Mouse (Mus musculus) midbrain, embryonic 13.5 days (tissue): ENCODE measurements at regions not wholly inside any gene's neighbourhood (a gene's known extent, or its start where the extent isn't known, plus 50 kb on each side); places are given as distances from the start of the nearest gene placed in this dataset.
"Not testable (repeated sequence)": the region's sequence is repeated elsewhere in the genome, so short reads cannot be mapped to it uniquely, and the experiment has no call there.

Experiments used
- ATAC-seq: fragments of 200-750 bp; cut with Nextera tagmentation; 2 replicates; pipeline ENCODE4 v1.8.0; 2017; ENCODE audit warnings: mild to moderate bottlenecking, moderate TSS enrichment, moderate library complexity
- H3K27ac ChIP-seq: fragments of 300-500 bp; sonication (generic); 2 replicates; pipeline ENCODE4 v1.5.1; 2015; ENCODE audit warnings: inconsistent platforms, mild to moderate bottlenecking, moderate library complexity
- H3K27me3 ChIP-seq: fragments of 300-500 bp; sonication (generic); 2 replicates; pipeline ENCODE4 v1.6.1; 2015; ENCODE audit warnings: mild to moderate bottlenecking, inconsistent platforms
- H3K36me3 ChIP-seq: fragments of 300-500 bp; sonication (generic); 2 replicates; pipeline ENCODE4 v1.6.1; 2015; ENCODE audit warnings: mild to moderate bottlenecking, inconsistent platforms
- H3K4me1 ChIP-seq: fragments of 300-500 bp; sonication (generic); replicated peaks from 2 replicates; pipeline ENCODE4 v1.6.1; 2015; ENCODE audit warnings: inconsistent platforms
- H3K4me2 ChIP-seq: fragments of 300-500 bp; sonication (generic); replicated peaks from 2 replicates; pipeline ENCODE4 v1.6.1; 2015; ENCODE audit warnings: moderate library complexity, mild to moderate bottlenecking, inconsistent platforms
- H3K4me3 ChIP-seq: fragments of 300-500 bp; sonication (generic); replicated peaks from 2 replicates; pipeline ENCODE4 v1.5.1; 2015; ENCODE audit warnings: mild to moderate bottlenecking, inconsistent platforms
- H3K9ac ChIP-seq: fragments of 300-500 bp; sonication (generic); replicated peaks from 2 replicates; pipeline ENCODE4 v1.6.1; 2015; ENCODE audit warnings: mild to moderate bottlenecking, inconsistent platforms
- H3K9me3 ChIP-seq: fragments of 300-500 bp; sonication (generic); 2 replicates; pipeline ENCODE4 v1.6.1; 2016; ENCODE audit warnings: mild to moderate bottlenecking, inconsistent platforms
- WGBS: fragments of 180-500 bp; shearing (Covaris S2); methylation state at CpG from one replicate; pipeline ENCODE4 v1.1.7; 2015; 5-methylcytosine and 5-hydroxymethylcytosine counted together

DNA sequence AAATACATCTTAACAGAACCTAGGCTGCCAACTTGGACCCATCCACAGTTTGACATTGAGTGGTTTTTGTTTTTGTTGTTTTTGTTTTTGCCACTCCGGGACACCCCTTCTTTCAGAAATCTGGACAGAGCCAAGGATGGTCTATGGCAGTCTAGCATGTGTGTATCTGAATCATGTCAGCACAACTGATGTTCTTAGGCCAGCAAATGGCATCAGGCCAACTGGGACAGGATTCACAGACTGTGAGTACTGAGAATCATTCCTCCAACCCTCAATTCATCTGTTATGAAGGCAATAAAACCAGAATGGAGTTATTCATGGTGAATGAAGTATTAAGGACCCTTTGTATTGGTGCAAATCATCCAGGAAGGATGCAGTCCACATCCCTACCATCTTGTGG, 1372.5 kb upstream of the Rag2 start:
- H3K4me2 ChIP-seq = no peak overlapping the region
- no peaks in the 10 kb centered on the region for H3K27me3 ChIP-seq
- no peak overlapping the region for H3K4me3 ChIP-seq
- 92% methylated on average over 1 of the region's 1 CpGs for WGBS
- no peak overlapping the region for H3K9ac ChIP-seq
- no peaks in the 10 kb centered on the region for H3K36me3 ChIP-seq
- ATAC-seq = no peak
- H3K9me3 ChIP-seq = no peaks in the 10 kb centered on the region
- no peak overlapping the region for H3K27ac ChIP-seq
- no peaks in the 10 kb centered on the region for H3K4me1 ChIP-seq

DNA sequence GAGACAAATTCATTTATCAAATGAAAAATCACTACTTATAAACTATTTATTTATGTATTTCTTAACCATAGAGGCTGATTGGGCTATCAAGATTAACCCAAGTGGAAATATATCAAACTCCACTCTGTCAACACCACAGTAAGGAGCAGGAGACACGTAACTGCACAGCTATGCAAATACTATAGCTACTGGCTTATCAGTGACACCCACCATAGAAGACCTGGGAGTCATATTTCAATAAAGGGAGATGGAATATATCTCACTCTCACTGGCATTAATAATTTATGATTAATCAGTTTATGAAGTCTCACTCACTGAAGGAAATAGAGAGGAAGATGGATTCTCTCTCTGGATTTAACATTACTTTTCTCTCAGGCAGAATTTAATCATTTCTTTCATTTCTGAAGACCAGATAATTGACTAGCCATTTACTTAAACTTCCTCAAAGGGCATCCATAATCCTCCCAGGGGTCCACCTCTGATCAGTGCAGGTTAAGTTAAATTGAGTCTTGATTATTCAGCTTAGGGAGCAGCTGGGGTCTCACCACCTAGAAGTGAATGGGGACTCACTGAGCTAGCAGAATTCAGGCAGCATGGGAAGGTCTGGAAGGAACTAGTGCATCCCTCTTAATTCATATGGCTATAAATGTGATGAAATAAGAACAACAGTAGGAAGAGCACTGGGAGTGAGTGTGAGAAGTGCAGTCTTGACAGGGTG, 1365.2 kb upstream of the Rag2 start:
- no peaks in the 10 kb centered on the region for H3K9me3 ChIP-seq
- H3K36me3 ChIP-seq = no peaks in the 10 kb centered on the region
- WGBS = 65% methylated on average over 1 of the region's 1 CpGs
- H3K4me3 ChIP-seq = no peak overlapping the region
- H3K27ac ChIP-seq = no peak overlapping the region
- peak; percentile 83 for ATAC-seq
- H3K4me1 ChIP-seq = no peaks in the 10 kb centered on the region
- no peak overlapping the region for H3K4me2 ChIP-seq
- H3K9ac ChIP-seq = no peak overlapping the region
- no peaks in the 10 kb centered on the region for H3K27me3 ChIP-seq

DNA sequence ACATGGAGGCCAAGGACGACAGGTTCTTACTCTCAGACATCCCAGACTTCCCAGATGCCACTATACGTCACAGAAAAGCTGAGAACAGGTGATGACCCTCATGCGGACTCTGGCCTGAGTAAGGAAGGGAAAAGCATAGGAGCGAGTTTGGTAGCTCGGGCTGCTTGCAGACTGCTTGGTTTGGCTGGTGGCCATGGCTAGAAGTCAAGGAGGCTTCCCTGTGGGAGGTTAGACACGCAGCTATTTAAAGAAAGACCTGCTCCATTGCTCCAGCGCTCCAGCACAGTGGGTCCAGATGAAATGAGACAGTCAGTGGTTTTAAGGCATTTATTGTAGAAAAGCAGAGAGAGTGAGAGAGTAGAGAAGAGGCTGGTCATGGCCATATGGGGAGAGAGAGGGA, 1318.0 kb upstream of the Rag2 start:
- H3K27me3 ChIP-seq = no peaks in the 10 kb centered on the region
- H3K27ac ChIP-seq = no peak overlapping the region
- ATAC-seq = no peak
- H3K36me3 ChIP-seq = no peaks in the 10 kb centered on the region
- no peak overlapping the region for H3K4me2 ChIP-seq
- no peaks in the 10 kb centered on the region for H3K9me3 ChIP-seq
- no peak overlapping the region for H3K4me3 ChIP-seq
- no peak overlapping the region for H3K9ac ChIP-seq
- H3K4me1 ChIP-seq = no peaks in the 10 kb centered on the region
- WGBS = 77% methylated on average over 7 of the region's 7 CpGs

DNA sequence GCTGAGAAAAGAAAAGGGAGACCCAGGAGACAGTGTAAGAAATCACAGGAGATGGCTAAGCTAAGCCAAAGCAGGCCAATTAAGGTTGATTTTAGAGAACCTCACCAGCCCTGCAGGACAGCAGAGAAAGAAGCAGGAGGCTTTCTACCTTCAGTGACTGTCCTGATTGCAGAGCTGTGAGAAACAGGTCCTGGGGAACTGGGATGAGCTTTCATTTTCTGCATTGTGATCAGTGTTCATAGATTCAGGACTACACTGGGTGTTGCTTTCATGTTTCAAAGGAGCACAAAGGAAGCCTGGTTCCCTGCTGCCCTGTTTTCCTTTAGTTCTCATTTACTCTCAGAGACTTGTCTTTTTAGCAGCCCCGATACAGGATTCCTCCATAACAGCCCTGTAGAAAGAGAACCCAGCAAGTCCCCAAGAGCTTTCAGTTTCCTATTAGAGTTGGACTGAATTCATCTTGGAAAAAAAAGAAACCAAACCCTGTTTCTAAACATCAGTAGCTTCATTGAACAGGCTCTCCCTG, 1311.7 kb upstream of the Rag2 start:
- Histone ChIP-seq H3K9ac (no peak overlapping the region), H3K4me1 (no peaks in the 10 kb centered on the region), H3K9me3 (no peaks in the 10 kb centered on the region), H3K27ac (no peak overlapping the region), H3K27me3 (no peaks in the 10 kb centered on the region), H3K36me3 (no peaks in the 10 kb centered on the region), H3K4me3 (no peak overlapping the region), H3K4me2 (no peak overlapping the region)
- 10% methylated on average over 1 of the region's 1 CpGs for WGBS
- 0 out of 2 replicates have a peak, but pooled peaks have one; percentile 27 for ATAC-seq

DNA sequence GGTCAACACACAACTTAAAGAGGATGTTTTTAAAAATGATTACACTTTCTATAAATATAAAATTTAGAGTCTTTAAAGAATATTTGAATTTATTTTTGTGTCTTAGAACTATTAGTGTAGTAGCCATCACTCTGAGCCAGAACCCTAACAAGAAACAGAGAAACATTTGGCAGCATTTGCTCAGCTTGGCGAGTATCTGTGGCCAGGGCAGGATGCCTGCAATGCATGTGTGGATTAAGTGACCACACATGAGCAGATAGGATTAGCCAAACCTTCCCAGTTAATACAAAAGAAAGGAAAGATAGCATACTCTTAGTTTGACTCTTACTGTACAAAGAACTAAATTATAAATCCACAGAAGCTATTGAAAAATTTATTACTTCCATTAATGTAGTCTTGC, 1304.1 kb upstream of the Rag2 start:
- no peaks in the 10 kb centered on the region for H3K9me3 ChIP-seq
- H3K27me3 ChIP-seq = no peaks in the 10 kb centered on the region
- ATAC-seq = no peak
- no peak overlapping the region for H3K4me2 ChIP-seq
- no peaks in the 10 kb centered on the region for H3K4me1 ChIP-seq
- H3K36me3 ChIP-seq = no peaks in the 10 kb centered on the region
- 43% methylated on average over 1 of the region's 1 CpGs for WGBS
- H3K9ac ChIP-seq = no peak overlapping the region
- no peak overlapping the region for H3K4me3 ChIP-seq
- H3K27ac ChIP-seq = no peak overlapping the region

DNA sequence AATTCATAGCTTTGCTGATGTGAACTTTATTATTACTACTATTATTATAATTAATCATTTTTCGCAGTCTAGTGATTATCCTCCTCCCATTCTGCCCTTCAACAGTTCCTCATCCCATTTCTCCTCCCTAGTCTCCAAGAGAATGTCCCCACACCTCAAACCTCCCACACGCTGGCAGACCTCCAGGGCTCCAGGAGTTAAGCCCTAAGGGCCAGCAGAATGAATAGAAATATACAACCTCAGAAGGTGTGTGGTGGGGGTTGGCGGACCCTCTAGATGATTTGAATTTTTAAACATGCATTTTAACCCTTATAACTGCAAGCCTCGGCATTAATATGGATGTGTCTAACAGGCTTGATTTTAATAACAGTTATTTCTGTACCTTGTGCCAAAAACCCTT, 1283.8 kb upstream of the Rag2 start:
- Histone ChIP-seq H3K9ac (no peak overlapping the region), H3K27ac (no peak overlapping the region), H3K9me3 (no peaks in the 10 kb centered on the region), H3K4me1 (no peaks in the 10 kb centered on the region), H3K27me3 (no peaks in the 10 kb centered on the region), H3K36me3 (no peaks in the 10 kb centered on the region), H3K4me3 (no peak overlapping the region), H3K4me2 (no peak overlapping the region)
- WGBS = 63% methylated on average over 4 of the region's 4 CpGs
- no peak for ATAC-seq

DNA sequence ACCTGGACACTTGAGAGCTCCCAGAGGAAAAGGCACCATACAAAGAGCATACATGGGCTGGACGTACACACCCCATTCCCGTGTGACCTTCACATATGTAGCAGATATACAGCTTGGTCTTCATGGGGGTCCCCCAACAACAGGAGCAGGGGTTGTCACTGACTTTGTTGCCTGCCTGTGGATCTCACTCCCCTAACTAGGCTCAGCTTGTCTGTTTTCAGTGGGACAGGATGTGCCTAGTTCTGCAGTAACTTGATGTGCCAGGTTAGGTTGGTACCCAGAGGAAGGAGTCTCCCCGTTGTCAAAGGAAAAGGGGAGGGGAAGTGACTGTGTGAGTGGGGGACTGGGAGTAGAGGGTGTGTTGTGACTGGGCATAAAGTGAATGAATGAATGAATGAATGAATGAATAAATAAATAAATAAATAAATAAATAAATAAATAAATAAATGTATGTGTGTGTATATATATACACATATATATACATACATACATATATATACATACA, 1279.5 kb upstream of the Rag2 start:
- 90% methylated on average over 3 of the region's 3 CpGs for WGBS
- H3K36me3 ChIP-seq = no peaks in the 10 kb centered on the region
- H3K4me1 ChIP-seq = no peaks in the 10 kb centered on the region
- no peak for ATAC-seq
- H3K27ac ChIP-seq = no peak overlapping the region
- no peaks in the 10 kb centered on the region for H3K9me3 ChIP-seq
- H3K4me3 ChIP-seq = no peak overlapping the region
- no peak overlapping the region for H3K4me2 ChIP-seq
- no peaks in the 10 kb centered on the region for H3K27me3 ChIP-seq
- H3K9ac ChIP-seq = no peak overlapping the region

DNA sequence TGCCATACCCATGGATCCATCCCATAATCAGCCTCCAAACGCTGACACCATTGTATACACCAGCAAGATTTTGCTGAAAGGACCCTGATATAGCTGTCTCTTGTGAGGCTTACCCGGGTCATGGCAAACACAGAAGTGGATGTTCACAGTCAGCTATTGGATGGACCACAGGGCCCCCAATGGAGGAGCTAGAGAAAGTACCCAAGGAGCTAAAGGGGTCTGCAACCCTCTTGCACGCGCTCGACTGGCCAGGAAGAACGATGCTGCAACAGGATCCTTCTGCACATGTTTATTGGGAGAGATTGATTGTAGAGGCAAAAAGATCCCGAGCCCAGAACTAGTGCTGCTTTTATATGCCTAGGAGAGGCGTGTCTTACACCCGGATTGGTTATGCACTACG, 1258.9 kb upstream of the Rag2 start:
- not testable (repeated sequence) for H3K4me1 ChIP-seq, H3K27me3 ChIP-seq, H3K9me3 ChIP-seq, H3K4me2 ChIP-seq, H3K9ac ChIP-seq, ATAC-seq, H3K4me3 ChIP-seq, H3K27ac ChIP-seq, H3K36me3 ChIP-seq
- WGBS = 95% methylated on average over 10 of the region's 10 CpGs

DNA sequence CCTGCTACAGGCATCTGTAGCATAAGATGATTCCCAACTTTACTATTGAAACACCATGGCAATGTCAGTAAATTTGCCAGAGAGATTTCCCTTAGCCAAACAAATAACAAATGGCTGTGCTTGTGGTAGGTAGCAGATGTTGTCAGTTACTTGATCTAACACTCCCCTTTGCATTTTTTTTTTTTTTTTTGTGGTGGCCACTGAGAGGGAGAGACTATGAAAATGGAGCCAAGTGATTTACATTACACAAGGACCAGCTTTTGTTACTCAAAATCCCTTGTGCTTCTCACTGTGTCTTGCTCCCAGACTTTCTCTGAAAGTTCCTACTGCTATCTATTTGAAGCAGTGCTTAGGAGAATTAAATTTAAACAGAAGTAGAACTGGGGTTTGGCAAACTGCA, 1224.7 kb upstream of the Rag2 start:
- no peak overlapping the region for H3K27ac ChIP-seq
- H3K9ac ChIP-seq = no peak overlapping the region
- H3K4me2 ChIP-seq = no peak overlapping the region
- no peaks in the 10 kb centered on the region for H3K27me3 ChIP-seq
- peaks cover 6% of the 10 kb centered on the region; the same call in 1 of the 2 replicates for H3K4me1 ChIP-seq
- ATAC-seq = no peak; the same call in 1 of the 2 replicates
- no peaks in the 10 kb centered on the region for H3K36me3 ChIP-seq
- H3K9me3 ChIP-seq = no peaks in the 10 kb centered on the region
- no peak overlapping the region for H3K4me3 ChIP-seq

DNA sequence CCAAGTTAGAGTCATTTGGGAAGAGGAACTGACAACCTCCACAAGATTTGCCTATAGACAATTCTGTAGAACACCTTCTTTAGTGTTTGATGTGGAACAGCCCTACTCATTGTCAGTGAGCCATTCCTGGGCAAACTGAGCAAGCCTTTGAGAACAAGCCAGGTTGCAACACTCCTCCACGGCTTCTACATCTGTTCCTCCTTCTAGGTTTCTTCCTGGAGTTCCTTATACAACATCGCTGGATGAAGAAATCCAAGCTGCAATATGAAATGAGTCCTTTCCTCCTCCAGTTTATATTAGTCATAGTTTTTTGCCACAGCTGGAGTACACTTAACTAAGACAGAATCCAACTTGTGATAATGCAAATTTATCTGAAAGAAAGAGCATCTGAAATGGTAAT, 1197.9 kb upstream of the Rag2 start:
- no peaks in the 10 kb centered on the region for H3K9me3 ChIP-seq
- H3K4me2 ChIP-seq = no peak overlapping the region
- H3K4me3 ChIP-seq = no peak overlapping the region
- no peak for ATAC-seq
- no peaks in the 10 kb centered on the region for H3K4me1 ChIP-seq
- 93% methylated on average over 2 of the region's 2 CpGs for WGBS
- no peak overlapping the region for H3K27ac ChIP-seq
- no peak overlapping the region for H3K9ac ChIP-seq
- no peaks in the 10 kb centered on the region for H3K36me3 ChIP-seq
- H3K27me3 ChIP-seq = no peaks in the 10 kb centered on the region

DNA sequence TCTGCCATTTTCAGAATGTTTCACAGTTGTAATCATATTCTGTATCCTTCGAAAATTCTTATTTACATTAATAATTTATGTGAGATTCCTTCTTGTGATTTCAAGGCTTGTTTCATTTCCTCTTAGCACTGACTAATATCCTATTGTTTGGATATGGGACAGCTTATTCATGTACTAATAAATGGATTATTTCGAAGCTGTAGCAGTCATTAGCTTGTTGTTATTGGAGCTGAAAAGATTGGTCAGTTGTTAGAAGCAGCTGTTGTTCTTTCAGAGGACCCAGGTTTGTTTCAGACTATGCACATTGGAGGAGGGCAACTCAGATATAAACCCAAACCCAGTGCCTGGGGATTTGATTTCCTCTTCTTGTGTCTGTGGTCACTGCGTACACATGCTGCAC, 1189.5 kb upstream of the Rag2 start:
- no peak overlapping the region for H3K4me3 ChIP-seq
- no peaks in the 10 kb centered on the region for H3K4me1 ChIP-seq
- no peak overlapping the region for H3K9ac ChIP-seq
- ATAC-seq = no peak
- H3K9me3 ChIP-seq = no peaks in the 10 kb centered on the region
- H3K4me2 ChIP-seq = no peak overlapping the region
- no peaks in the 10 kb centered on the region for H3K36me3 ChIP-seq
- H3K27me3 ChIP-seq = no peaks in the 10 kb centered on the region
- WGBS = 69% methylated on average over 3 of the region's 3 CpGs
- H3K27ac ChIP-seq = no peak overlapping the region

DNA sequence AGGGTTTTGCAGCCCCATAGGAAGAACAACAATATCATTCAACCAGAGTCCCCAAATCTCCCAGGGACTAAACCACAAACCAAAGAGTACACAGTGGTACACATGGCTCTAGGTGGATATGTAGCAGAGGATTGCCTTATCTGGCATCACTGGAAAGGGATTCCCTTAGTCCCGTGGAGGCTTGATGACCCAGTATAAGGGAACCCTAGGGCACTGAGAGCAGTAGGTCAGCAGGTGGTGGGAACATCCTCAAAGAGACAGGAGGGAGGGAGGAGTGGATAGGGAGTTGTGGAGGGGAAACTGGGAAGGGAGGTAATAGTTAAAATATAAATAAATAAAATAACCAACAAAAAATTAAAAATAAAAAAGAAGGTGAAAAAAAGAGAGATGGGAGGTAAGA, 1178.7 kb upstream of the Rag2 start:
- ATAC-seq = no peak
- Histone ChIP-seq H3K4me1 (no peaks in the 10 kb centered on the region), H3K27me3 (no peaks in the 10 kb centered on the region), H3K4me2 (no peak overlapping the region), H3K27ac (no peak overlapping the region), H3K4me3 (no peak overlapping the region), H3K9ac (no peak overlapping the region), H3K36me3 (no peaks in the 10 kb centered on the region), H3K9me3 (no peaks in the 10 kb centered on the region)
- WGBS = 68% methylated on average over 1 of the region's 1 CpGs

DNA sequence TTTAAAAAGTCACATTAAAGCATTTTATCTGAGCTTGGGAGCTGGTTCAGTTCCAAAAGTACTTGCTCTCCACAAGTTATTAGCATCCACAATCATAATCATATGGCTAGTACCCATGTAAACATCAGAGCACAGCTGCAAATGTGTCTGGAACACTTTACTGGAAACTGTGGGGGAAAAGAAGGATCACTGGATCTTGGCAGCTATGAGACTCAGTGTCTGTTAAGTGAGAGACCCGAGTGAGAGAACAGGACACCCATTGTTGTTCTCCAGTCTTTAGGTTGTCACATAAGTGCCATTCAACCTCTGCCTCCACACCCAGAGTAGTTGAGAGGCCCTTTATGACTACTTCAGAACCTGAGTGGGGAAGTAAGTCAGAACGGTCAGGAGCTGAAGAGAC, 1178.2 kb upstream of the Rag2 start:
- H3K9ac ChIP-seq = no peak overlapping the region
- no peaks in the 10 kb centered on the region for H3K9me3 ChIP-seq
- no peak for ATAC-seq
- no peak overlapping the region for H3K27ac ChIP-seq
- no peaks in the 10 kb centered on the region for H3K27me3 ChIP-seq
- H3K4me1 ChIP-seq = no peaks in the 10 kb centered on the region
- H3K36me3 ChIP-seq = no peaks in the 10 kb centered on the region
- no peak overlapping the region for H3K4me3 ChIP-seq
- WGBS = 73% methylated on average over 2 of the region's 2 CpGs
- H3K4me2 ChIP-seq = no peak overlapping the region
